Mouse (Mus musculus) kidney, postnatal 36 days (tissue): ENCODE data around the gene Gnpnat1.
A peak's percentile ranks its signal among the peaks of the same experiment; 100 is the strongest.

Experiments
- DNase-seq, 2 experiments: peaks; one replicate each; pipeline ENCODE4 v3.0.0; 2021 to 2022; ENCODE audit warnings: mixed read lengths in 2 of 2

Gnpnat1 gene

GRCm38 (mm10) chr14:45399836-45400235 lies 4.9 kb downstream of the Gnpnat1 start:
- DNase-seq = peak; percentile 48 to 73

- DNase-seq = peak in 1 of 2 experiments; percentile 18
These were observed 15.5 kb downstream of the Gnpnat1 start for GRCm38 (mm10) chr14:45389194-45389593.

GRCm38 (mm10) chr14:45388345-45389181 lies 16.1 kb downstream of the Gnpnat1 start:
- peak; percentile 95 to 98 for DNase-seq

- DNase-seq = peak in 1 of 2 experiments; percentile 86
These were observed 17.2 kb downstream of the Gnpnat1 start for GRCm38 (mm10) chr14:45387480-45387879.

- DNase-seq = no peak
These were observed 19.1 kb downstream of the Gnpnat1 start for GRCm38 (mm10) chr14:45385596-45385995.

GRCm38 (mm10) chr14:45382912-45383311 lies 21.8 kb downstream of the Gnpnat1 start:
- peak in 1 of 2 experiments; percentile 31 for DNase-seq

- no peak for DNase-seq
These were observed 24.0 kb downstream of the Gnpnat1 start for GRCm38 (mm10) chr14:45380756-45381155.

- DNase-seq = peak; percentile 62 to 65
These were observed 25.9 kb downstream of the Gnpnat1 start for GRCm38 (mm10) chr14:45378771-45379170.

GRCm38 (mm10) chr14:45365196-45365587 lies 39.5 kb downstream of the Gnpnat1 start:
- no peak for DNase-seq

GRCm38 (mm10) chr14:45364211-45365195 lies 40.2 kb downstream of the Gnpnat1 start:
- peak; percentile 35 to 65 for DNase-seq

- DNase-seq = peak; percentile 96 to 98
These were observed 53.5 kb downstream of the Gnpnat1 start, which contains the start of gene Styx for GRCm38 (mm10) chr14:45350931-45351859. Gene Styx (plus strand): TSS chr14:45351093.

- DNase-seq = peak; percentile 92 to 95
These were observed 75.0 kb downstream of the Gnpnat1 start, which contains the start of gene Psmc6 for GRCm38 (mm10) chr14:45329589-45330181. Gene Psmc6 (plus strand): TSS chr14:45329788.

GRCm38 (mm10) chr14:45329018-45329588 lies 75.6 kb downstream of the Gnpnat1 start:
- DNase-seq = peak in 1 of 2 experiments; percentile 10

- DNase-seq = no peak
These were observed 76.5 kb downstream of the Gnpnat1 start for GRCm38 (mm10) chr14:45328072-45328713.
